Mouse (Mus musculus) liver, embryonic 14.5 days (tissue): Measurements from ENCODE around the gene Smdt1. TPM values are rescaled to one million over a fixed set of nuclear protein-coding genes. Genes with fewer than 3 reads are reported as not detected.

ENCODE experiments used
- ATAC-seq: fragments of 200-750 bp; cut with Nextera tagmentation; 2 replicates; pipeline ENCODE4 v1.8.0; 2017; ENCODE audit warnings: moderate number of reproducible peaks, mild to moderate bottlenecking, moderate library complexity; ENCODE audit not compliant: insufficient read depth
- DNase-seq, 3 experiments: peaks; one replicate each; pipeline ENCODE4 v3.0.0-alpha.2; 2012 to 2013; ENCODE audit warnings: low read depth in 3 of 3, low spot score in 3 of 3
- H3K27ac ChIP-seq: fragments of 300-500 bp; sonication (generic); 2 replicates; pipeline ENCODE4 v1.5.1; 2014; ENCODE audit warnings: moderate library complexity, mild to moderate bottlenecking, control low read depth, inconsistent platforms
- H3K27me3 ChIP-seq: fragments of 300-500 bp; sonication (generic); 2 replicates; pipeline ENCODE4 v1.6.1; 2014; ENCODE audit warnings: mild to moderate bottlenecking, low read length, moderate library complexity; ENCODE audit not compliant: control insufficient read depth, insufficient read depth
- H3K36me3 ChIP-seq: fragments of 300-500 bp; sonication (generic); replicated peaks from 2 replicates; pipeline ENCODE4 v1.6.1; 2014; ENCODE audit warnings: low read depth; ENCODE audit not compliant: control insufficient read depth, insufficient read depth
- H3K4me1 ChIP-seq, 2 experiments: fragments of 200-500 bp in 1 of 2; fragments of 300-500 bp in 1 of 2; sonication (generic) in 1 of 2; replicated peaks; 2 replicates each; pipeline ENCODE4 v1.6.1; 2012 to 2014; ENCODE audit warnings: antibody characterized with exemption in 1 of 2, inconsistent platforms in 1 of 2, low read length in 1 of 2; ENCODE audit not compliant: control insufficient read depth in 2 of 2, insufficient read depth in 2 of 2
- H3K4me2 ChIP-seq: fragments of 300-500 bp; sonication (generic); 2 replicates; pipeline ENCODE4 v1.6.1; 2014; ENCODE audit warnings: low read depth, mild to moderate bottlenecking, control low read depth, moderate library complexity
- H3K4me3 ChIP-seq, 2 experiments: fragments of 200-500 bp in 1 of 2; fragments of 300-500 bp in 1 of 2; sonication (generic) in 1 of 2; 2 replicates each; pipeline ENCODE4 v1.5.1; 2012 to 2014; ENCODE audit warnings: low read depth in 2 of 2, low read length in 2 of 2, mild to moderate bottlenecking in 2 of 2, control low read depth in 1 of 2, inconsistent platforms in 1 of 2, moderate library complexity in 1 of 2; ENCODE audit not compliant: insufficient read depth in 1 of 2
- H3K9ac ChIP-seq: fragments of 300-500 bp; sonication (generic); replicated peaks from 2 replicates; pipeline ENCODE4 v1.6.1; 2014; ENCODE audit warnings: mild to moderate bottlenecking, control low read depth, moderate library complexity
- H3K9me3 ChIP-seq: fragments of 300-500 bp; sonication (generic); 2 replicates; pipeline ENCODE4 v1.6.1; 2016; ENCODE audit warnings: low read length, mixed read lengths; ENCODE audit not compliant: control insufficient read depth
- CTCF ChIP-seq: IDR thresholded peaks from 2 replicates; pipeline ENCODE4 v1.5.1; 2016; ENCODE audit warnings: antibody characterized with exemption, low read depth, control low read depth
- EP300 ChIP-seq: IDR thresholded peaks from 2 replicates; pipeline ENCODE4 v1.6.1; 2016; ENCODE audit warnings: antibody characterized with exemption, low read depth
- WGBS: fragments of 180-500 bp; shearing (Covaris S2); extraction: QIAGEN DNeasy Blood & Tissue Kit; methylation state at CpG from one replicate; pipeline ENCODE4 v1.1.7; 2014; ENCODE audit not compliant: insufficient replicate concordance; 5-methylcytosine and 5-hydroxymethylcytosine counted together
- polyA plus RNA-seq, 2 experiments: library from polyadenylated mRNA; depleted of rRNA in 1 of 2; stranded (reverse) in 1 of 2; unstranded in 1 of 2; fragments of >200 nt; fragmentation: Nextera tagmentation in 1 of 2; extraction: Ambion mirVana in 1 of 2; gene quantifications; 2 replicates each; pipeline versions ENCODE4 v1.2.1 to v1.2.3; 2012 to 2014

Smdt1 gene
- polyA plus RNA-seq, 2 experiments = 109 to 165 TPM

DNA sequence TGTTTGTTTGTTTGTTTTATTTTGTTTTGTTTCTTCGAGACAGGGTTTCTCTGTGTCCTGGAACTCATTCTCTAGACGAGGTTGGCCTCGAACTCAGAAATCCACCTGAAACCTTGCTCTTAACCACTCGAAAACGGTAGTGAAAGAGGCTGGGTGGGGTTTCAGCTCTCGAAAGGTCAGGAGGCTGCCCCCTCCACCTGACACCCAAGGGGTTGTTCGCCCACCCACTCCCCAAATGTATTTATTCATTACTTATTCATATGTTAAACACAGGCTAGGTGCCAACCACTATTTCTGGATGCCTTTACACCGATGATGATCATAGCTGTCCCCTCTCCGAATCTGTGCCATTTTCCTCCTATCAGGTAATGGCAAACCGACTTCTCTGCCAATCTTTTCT, 391 bp downstream of the Smdt1 start:
- Histone ChIP-seq H3K9me3 (no peaks in the 10 kb centered on the region), H3K27me3 (no peaks in the 10 kb centered on the region), H3K4me2 (peak overlapping the region; percentile 93), H3K4me3 (peak overlapping the region; percentile 29 to 81), H3K9ac (peak overlapping the region; percentile 98), H3K36me3 (peaks cover 42% of the 10 kb centered on the region), H3K27ac (peak overlapping the region; percentile 99), H3K4me1 (peaks cover 46 to 54% of the 10 kb centered on the region in 2 experiments)
- DNase-seq (no peak), ATAC-seq (no peak)
- 37% methylated on average over 10 of the region's 10 CpGs for WGBS
- TF ChIP-seq EP300 = no peak

DNA sequence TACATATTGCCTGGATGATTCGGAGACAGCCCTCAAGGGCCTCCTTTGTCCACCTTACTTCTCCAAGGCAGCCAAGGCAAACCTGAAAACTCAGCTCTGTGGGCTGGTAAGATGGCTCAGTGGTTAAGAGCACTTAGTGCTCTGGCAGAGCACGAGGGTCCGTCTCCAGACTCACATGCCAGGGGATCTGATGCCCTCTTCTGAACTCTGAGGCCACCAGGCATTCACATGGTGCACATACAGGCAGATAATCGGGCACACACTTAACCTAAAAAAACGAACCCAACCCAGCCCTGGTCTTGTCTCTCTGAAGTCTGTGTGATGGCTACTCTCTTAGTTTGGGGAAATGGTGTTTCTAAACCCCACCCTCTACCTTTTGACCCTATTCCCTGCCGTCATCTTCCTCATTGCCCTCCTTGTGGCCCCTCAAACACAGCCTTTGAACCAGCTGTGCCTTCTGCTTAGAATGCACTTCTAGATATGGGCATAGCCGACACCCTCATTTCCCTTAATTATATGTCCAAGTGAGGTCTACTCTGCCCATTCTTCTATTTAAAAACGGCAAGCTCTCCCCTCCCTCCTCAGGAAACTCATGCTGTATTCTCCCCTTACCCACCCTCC, 985 bp downstream of the Smdt1 start:
- WGBS = 33% methylated on average over 8 of the region's 8 CpGs
- Histone ChIP-seq H3K9ac (peak overlapping the region; percentile 98), H3K4me3 (peak overlapping the region in 1 of 2 experiments; percentile 81; a peak in 2 of 4 replicates), H3K9me3 (no peaks in the 10 kb centered on the region), H3K36me3 (peaks cover 42% of the 10 kb centered on the region), H3K4me1 (peaks cover 52 to 60% of the 10 kb centered on the region in 2 experiments), H3K27me3 (no peaks in the 10 kb centered on the region), H3K4me2 (peak overlapping the region; percentile 93), H3K27ac (peak overlapping the region; percentile 99)
- TF ChIP-seq CTCF = no peak
- TF ChIP-seq EP300 = no peak
- ATAC-seq (no peak), DNase-seq (peak in 1 of 3 experiments; percentile 24)

DNA sequence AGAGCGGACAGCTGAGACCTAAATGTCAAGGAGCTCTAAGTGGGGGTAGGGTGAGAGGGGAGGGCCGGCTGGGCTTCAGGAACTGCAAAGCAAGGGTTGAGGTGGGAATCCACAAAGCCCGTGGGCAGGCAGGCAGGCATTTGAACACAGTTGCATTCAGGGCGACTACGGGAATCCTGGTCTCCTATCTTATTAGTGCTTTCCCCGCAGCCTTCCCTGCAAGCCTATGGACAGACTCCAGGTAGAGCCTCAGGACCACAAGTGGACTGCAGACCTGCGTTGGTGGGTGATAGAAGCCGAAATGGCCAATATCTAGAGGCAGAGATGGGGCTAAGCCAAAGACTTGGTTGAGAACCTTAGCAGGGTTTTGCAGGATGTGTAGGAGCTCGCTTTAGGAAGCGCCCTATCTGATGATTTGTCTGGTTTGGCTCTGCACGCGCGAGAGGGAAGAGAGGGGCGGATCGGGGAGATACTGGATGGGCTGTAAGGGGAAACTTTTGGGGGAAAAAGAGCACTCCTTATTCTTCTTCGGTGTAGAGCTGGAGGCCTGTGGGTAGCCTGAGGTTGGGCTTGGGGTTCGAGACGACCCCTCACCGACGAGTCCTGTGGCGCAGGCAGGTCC, 1.8 kb downstream of the Smdt1 start:
- H3K9ac ChIP-seq = peak overlapping the region; percentile 98
- peak; percentile 24 for ATAC-seq
- H3K4me2 ChIP-seq = peak overlapping the region; percentile 93
- H3K27ac ChIP-seq = peak overlapping the region; percentile 99
- H3K36me3 ChIP-seq = peaks cover 39% of the 10 kb centered on the region
- no peaks in the 10 kb centered on the region for H3K9me3 ChIP-seq
- H3K27me3 ChIP-seq = no peaks in the 10 kb centered on the region
- TF ChIP-seq CTCF = no peak
- TF ChIP-seq EP300 = no peak
- 8% methylated on average over 21 of the region's 21 CpGs for WGBS
- peaks cover 59 to 68% of the 10 kb centered on the region in 2 experiments for H3K4me1 ChIP-seq
- H3K4me3 ChIP-seq = peak overlapping the region; percentile 75 to 85
- DNase-seq = peak in 1 of 3 experiments; percentile 68

DNA sequence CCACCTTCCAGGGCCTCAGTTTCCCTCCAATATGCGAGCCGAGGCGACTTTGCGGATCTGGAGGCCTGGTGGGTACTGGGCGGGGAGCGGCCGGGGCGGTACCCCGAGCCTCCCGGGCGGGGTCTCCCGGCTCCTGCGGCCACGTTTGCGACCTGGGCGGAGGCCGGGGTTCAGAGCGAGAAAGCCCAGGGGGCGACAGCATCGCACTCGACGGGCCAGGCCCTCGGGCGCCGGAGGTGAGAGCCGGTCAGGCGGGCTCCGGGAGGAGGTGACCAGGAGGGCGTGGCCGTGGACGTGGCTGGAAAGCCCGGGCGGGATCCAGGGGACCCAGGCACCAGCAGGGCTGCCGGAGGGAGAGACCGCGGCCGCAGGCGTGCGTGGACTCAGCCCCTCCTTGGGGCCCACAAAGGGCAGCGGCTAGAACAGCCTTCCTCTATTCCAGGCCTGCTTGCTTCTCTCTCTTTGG, 2.3 kb downstream of the Smdt1 start:
- DNase-seq = peak in 2 of 3 experiments; percentile 59 to 67
- WGBS = under 1% methylated on average over 39 of the region's 40 CpGs
- Histone ChIP-seq H3K27me3 (no peaks in the 10 kb centered on the region), H3K4me1 (peaks cover 59 to 68% of the 10 kb centered on the region in 2 experiments), H3K9me3 (no peaks in the 10 kb centered on the region), H3K27ac (peak overlapping the region; percentile 99), H3K9ac (peak overlapping the region; percentile 98), H3K4me2 (peak overlapping the region; percentile 93), H3K36me3 (peaks cover 34% of the 10 kb centered on the region), H3K4me3 (peak overlapping the region; percentile 75 to 85)
- no peak for TF ChIP-seq EP300
- TF ChIP-seq CTCF = peak; percentile 27; the same call in 1 of the 2 replicates
- peak; percentile 40 for ATAC-seq
